Mouse (Mus musculus): ENCODE measurements around the gene Elfn2.

DNA sequence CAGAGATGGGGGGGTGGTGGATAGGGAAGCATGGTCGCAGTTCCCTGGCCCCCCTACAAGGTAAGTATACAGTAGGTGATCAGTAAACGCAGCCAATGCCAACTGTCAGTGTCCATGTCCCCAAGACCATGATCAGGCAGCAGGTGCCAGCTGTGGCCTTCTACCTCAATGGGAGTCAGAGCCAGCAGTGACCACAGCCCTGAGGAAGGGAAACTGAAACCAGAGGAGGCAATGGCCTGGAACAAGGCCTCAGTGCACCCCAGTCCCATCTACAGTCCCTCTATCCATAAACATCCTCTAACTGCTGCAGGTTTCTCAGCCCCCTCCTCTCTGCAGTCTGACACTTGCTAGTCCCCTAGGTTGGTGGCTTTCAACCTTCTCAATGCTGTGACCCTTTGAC is 27.9 kb downstream of the Elfn2 start:
- TF ChIP-seq CTCF (IDR thresholded peaks at IDR 0.05; ENCODE audit: borderline replicate concordance, insufficient read depth, low read depth, low read length) (no peak), POLR2A (IDR thresholded peaks at IDR 0.05; ENCODE audit: borderline replicate concordance, insufficient read depth, low read length) (no peak)
